Mouse (Mus musculus) adrenal gland, adult 18-20 months (tissue): ENCODE results near the gene Camk1d. TPM values are rescaled to one million over a fixed set of nuclear protein-coding genes. Genes with fewer than 3 reads are reported as not detected.
"Not testable (repeated sequence)": the region's sequence is repeated elsewhere in the genome, so short reads cannot be mapped to it uniquely, and the experiment has no call there.

Experiments
- DNase-seq, 2 experiments: peaks; one replicate each; pipeline ENCODE4 v3.0.0; 2021 to 2022; ENCODE audit warnings: low spot score in 2 of 2
- total RNA-seq, 2 experiments: library from RNA; stranded (reverse); gene quantifications; 1 replicate in 1 of 2; 2 replicates in 1 of 2; pipeline ENCODE4 v1.2.3; 2021

Camk1d gene
- total RNA-seq, 2 experiments from 2014 or later, result 7.8 to 8.1 TPM

- peak; percentile 25 to 28 for DNase-seq
Observed at GRCm38 (mm10) chr2:5614896-5615295, 99.4 kb downstream of the Camk1d start.

- no peak for DNase-seq
Observed at GRCm38 (mm10) chr2:5614308-5614705, 100.0 kb downstream of the Camk1d start.

GRCm38 (mm10) chr2:5613651-5614307 is 100.5 kb downstream of the Camk1d start:
- DNase-seq, result no peak

- no peak for DNase-seq
Observed at GRCm38 (mm10) chr2:5611601-5612000, 102.7 kb downstream of the Camk1d start.

GRCm38 (mm10) chr2:5610521-5610920 is 103.8 kb downstream of the Camk1d start:
- DNase-seq, result no peak

DNA sequence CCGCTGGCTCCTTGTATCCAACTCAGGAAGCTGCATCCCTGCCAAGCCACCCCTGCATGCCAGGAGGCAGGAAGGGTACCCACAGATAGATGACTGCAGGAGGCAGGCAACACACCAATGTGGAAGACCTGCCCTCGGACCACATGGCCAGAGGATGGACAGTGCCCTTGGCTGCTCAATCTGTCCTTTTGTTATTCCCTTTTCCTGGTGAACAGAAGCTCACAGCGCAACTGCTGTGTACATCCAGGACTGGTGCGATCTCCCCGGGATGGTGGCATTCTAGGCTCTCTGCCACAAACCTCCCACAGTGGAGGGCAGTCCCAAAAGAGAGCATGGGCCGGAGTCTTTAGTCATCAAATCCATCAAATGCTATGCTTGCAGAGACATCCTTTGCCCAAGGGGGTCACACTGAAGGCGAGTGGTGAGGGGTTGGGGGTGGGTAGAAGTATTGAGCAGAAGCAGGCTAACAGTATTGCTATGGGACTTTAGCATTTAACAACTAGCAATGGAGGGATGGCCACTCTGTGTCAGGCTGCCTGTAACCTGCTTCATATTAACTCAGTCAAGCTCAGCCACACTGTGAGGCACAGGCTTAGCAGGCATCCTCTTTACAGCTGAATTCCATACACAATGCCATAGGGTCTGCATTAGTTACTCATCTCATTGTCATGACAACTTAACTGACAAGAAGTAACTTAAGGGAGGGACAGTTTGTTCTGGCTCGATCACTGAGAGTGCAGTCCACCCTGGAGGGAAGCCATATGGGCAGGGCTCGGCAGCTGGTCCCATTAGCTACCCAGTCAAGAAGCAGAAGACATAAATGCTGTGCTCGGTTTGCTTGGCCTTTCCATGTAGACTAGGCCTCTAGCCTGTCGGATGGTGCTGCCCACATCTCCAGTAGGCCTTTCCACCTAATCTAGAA is 106.1 kb downstream of the Camk1d start:
- no peak for DNase-seq

DNA sequence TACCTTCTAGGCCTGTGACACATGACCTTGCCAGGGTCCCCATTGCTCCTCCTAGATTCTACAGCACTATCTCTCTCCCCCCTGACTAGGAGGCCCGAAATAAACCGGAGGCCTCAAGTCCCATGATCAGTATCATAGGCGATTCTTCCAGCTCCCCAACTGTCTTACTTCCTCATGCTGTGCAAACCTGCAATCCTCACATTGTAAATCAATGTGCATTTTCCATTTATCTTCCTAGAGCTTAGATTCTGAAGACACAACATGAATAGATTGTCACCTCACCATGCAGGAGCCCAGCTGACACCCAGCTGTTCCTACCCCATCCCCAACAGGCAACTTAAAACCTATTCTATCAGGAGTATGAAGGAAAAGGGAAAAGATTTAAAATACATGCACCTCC is 108.5 kb downstream of the Camk1d start:
- no peak for DNase-seq

- DNase-seq, result no peak
Observed at GRCm38 (mm10) chr2:5602044-5602443, 112.3 kb downstream of the Camk1d start.

GRCm38 (mm10) chr2:5601243-5601642 is 113.1 kb downstream of the Camk1d start:
- DNase-seq, result not testable (repeated sequence)

DNA sequence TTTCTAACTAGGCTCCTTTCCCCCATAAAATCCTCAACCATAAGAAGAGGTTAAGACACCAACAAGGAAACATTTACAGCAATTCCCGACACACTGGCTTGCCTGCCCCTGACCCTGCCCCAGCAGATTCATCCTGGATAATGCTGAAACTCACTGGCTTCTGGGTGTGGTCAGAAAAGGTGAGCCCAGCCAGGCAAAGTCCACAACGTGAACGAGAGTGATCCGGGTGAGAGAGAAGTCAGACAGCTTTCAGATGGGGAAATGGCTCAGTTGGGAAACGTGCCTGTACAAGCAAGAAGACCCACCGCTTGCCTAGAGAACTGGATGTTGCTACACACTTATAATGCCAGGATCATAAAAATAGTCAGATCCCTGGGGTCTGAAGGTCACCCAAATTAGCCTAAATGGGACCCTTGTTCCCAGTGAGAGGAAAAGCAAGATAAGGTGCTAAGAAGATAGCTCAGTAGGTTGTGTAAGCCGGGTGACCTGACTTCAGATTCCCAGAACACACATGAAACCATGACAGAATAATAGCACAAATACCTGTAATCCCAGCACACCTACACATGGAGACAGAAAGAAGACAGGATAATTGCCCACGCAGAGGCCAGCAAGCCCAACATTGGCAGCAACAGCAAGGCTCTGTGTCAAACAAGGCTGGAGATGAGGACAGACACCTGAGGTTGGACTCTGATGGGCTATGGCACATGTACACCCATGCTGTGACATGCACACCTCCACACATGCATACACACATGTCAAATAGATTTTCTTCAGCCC is 113.9 kb downstream of the Camk1d start:
- no peak for DNase-seq

- no peak for DNase-seq
Observed at GRCm38 (mm10) chr2:5599713-5600112, 114.6 kb downstream of the Camk1d start.

GRCm38 (mm10) chr2:5598533-5598932 is 115.8 kb downstream of the Camk1d start:
- no peak for DNase-seq

GRCm38 (mm10) chr2:5596882-5597281 is 117.4 kb downstream of the Camk1d start:
- no peak for DNase-seq

DNA sequence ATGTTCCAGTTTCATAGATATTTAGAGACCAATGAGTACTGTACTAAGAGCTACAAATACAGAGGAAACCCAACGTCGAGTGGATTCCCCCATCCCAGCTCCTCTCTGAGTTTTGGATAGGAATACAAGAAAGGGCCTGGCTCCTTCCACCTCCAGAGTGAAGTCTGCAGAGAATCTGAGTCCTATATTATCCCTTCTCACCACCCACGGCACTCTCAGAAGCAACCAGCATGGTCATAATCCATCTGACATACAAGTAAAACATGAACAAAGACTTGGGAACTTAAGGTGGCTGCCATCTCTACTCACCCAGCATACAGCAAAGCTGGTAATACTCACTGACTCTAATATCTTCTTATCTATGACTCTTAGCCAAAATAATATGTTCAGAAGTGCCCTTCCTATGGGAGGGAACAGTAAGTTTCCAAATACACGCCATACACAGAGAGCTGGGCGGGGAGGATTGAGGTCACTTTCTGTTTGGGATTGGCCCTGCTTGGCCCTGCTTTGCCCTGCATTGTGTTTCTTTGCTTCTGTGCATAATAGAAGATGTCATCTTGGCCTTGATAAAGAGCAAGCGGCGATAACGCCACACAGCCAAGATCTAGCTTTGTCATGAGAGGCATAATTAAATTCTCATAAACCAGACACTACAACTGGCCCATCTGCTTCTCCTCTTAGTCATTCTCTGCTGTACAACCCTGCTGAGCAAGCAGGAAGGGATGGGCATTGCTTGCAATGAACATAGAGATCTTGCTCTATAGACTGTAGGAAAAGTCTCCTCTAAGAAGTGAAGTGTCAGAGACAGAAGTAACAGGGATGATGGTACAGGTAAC is 118.7 kb downstream of the Camk1d start:
- no peak for DNase-seq

DNA sequence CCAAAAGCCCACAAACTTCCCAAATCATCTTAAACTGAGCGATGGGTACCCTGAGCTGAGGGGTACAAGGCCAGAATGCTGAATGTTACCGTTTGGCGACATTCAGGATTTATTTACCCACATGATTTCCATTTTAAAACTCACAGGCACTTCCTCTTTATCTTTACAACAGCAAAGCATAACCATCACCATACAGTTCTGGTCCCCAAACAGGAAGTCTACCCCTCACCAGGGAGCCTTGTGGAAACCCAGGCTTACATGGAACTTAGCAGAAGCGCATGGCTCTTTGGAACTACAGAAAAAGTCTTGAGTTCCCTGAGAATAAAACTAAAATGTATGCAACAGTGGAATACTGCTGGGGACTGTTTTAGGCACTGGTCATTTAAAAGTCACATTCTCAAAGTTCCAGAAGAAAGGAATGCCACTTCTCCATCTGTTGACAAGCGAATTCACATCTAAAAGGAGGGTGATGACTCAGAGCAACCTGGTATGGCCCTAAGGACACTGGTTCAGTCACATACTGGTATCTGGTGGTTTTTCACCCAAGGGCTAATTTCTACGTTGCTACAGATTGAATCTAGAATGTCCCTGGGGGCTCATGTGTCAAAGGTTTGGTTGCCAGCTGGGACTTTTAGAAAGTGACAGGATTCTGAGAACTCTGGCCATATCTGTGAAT is 121.7 kb downstream of the Camk1d start:
- DNase-seq, result no peak

DNA sequence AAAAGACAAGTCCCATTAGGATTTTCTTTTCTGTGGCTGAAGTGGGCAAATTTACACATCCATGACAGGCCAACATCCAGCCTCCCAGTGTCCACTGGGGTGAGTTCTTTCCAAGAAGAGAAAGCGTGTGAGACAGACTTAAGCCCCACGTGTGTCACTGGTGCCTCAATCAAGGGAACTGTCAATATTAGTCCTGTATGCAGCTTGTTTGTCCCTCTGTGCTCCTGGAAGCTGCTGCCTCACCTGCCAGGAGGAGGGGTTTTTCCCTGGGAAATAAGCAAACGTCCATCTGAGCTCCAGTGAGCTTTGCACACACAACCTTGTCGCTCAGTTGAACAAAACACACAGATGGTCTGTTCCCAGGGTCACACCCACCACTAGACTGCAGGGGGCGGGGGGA is 124.2 kb downstream of the Camk1d start:
- no peak for DNase-seq

- DNase-seq, result no peak
Observed at GRCm38 (mm10) chr2:5589163-5589562, 125.2 kb downstream of the Camk1d start.

GRCm38 (mm10) chr2:5588329-5588982 is 125.9 kb downstream of the Camk1d start:
- no peak for DNase-seq

- DNase-seq, result no peak
Observed at GRCm38 (mm10) chr2:5584318-5585027, 129.8 kb downstream of the Camk1d start.
